Mouse (Mus musculus) stomach, embryonic 16.5 days (tissue): ENCODE measurements around the gene Vipr1. TPM values are rescaled to one million over a fixed set of nuclear protein-coding genes. Genes with fewer than 3 reads are reported as not detected.

ENCODE experiments used
- ATAC-seq: fragments of 200-750 bp; cut with Nextera tagmentation; 2 replicates; pipeline ENCODE4 v1.8.0; 2017; ENCODE audit warnings: moderate number of reproducible peaks, moderate TSS enrichment; ENCODE audit not compliant: insufficient read depth, low FRiP score
- H3K27ac ChIP-seq: fragments of 300-500 bp; sonication (generic); 2 replicates; pipeline ENCODE4 v1.5.1; 2014; ENCODE audit warnings: low read length
- H3K27me3 ChIP-seq: fragments of 300-500 bp; sonication (generic); 2 replicates; pipeline ENCODE4 v1.6.1; 2014; ENCODE audit warnings: low read length, control low read depth, mixed read lengths; ENCODE audit not compliant: control insufficient read depth, insufficient read depth
- H3K36me3 ChIP-seq: fragments of 300-500 bp; sonication (generic); 2 replicates; pipeline ENCODE4 v1.6.1; 2014; ENCODE audit warnings: low read length; ENCODE audit not compliant: control insufficient read depth, insufficient read depth
- H3K4me1 ChIP-seq: fragments of 300-500 bp; sonication (generic); 2 replicates; pipeline ENCODE4 v1.6.1; 2014; ENCODE audit warnings: low read length, control low read depth, mixed read lengths; ENCODE audit not compliant: control insufficient read depth, insufficient read depth
- H3K4me2 ChIP-seq: fragments of 300-500 bp; sonication (generic); 2 replicates; pipeline ENCODE4 v1.6.1; 2014; ENCODE audit warnings: low read depth, low read length, mixed read lengths
- H3K4me3 ChIP-seq: fragments of 300-500 bp; sonication (generic); replicated peaks from 2 replicates; pipeline ENCODE4 v1.5.1; 2014; ENCODE audit warnings: mild to moderate bottlenecking, low read length
- H3K9ac ChIP-seq: fragments of 300-500 bp; sonication (generic); 2 replicates; pipeline ENCODE4 v1.6.1; 2014; ENCODE audit warnings: low read length
- H3K9me3 ChIP-seq: fragments of 300-500 bp; sonication (generic); replicated peaks from 2 replicates; pipeline ENCODE4 v1.6.1; 2016; ENCODE audit warnings: low read length, control low read depth; ENCODE audit not compliant: control insufficient read depth
- WGBS: fragments of 180-500 bp; shearing (Covaris S2); extraction: QIAGEN DNeasy Blood & Tissue Kit; methylation state at CpG from one replicate; pipeline ENCODE4 v1.1.7; 2014; 5-methylcytosine and 5-hydroxymethylcytosine counted together
- polyA plus RNA-seq: library from polyadenylated mRNA; unstranded; fragments of >200 nt; fragmentation: Nextera tagmentation; extraction: Ambion mirVana; gene quantifications from 2 replicates; pipeline ENCODE4 v1.2.1, GENCODE M21; 2015

The Vipr1 gene
- polyA plus RNA-seq, 1 experiment from 2014 or later, result 1.0 TPM

- 0 out of 2 replicates have a peak, but pooled peaks have one; percentile 14 for ATAC-seq
- peak overlapping the region; percentile 36; the same call in 1 of the 2 replicates for H3K9ac ChIP-seq
- H3K27me3 ChIP-seq, result peaks cover 32% of the 10 kb centered on the region
- H3K36me3 ChIP-seq, result no peaks in the 10 kb centered on the region
- no peaks in the 10 kb centered on the region for H3K9me3 ChIP-seq
- no peak overlapping the region for H3K27ac ChIP-seq
- H3K4me2 ChIP-seq, result 0 out of 2 replicates have a peak overlapping the region, but pooled peaks have one; percentile 10
- H3K4me1 ChIP-seq, result peaks cover 15% of the 10 kb centered on the region
- no peak overlapping the region for H3K4me3 ChIP-seq
- WGBS, result 60% methylated on average over 16 of the region's 16 CpGs
These were observed 24.6 kb downstream of the Vipr1 start for GRCm38 (mm10) chr9:121666957-121667630.

- Histone ChIP-seq H3K4me1 (peaks cover 15% of the 10 kb centered on the region), H3K36me3 (no peaks in the 10 kb centered on the region), H3K4me3 (no peak overlapping the region), H3K9me3 (no peaks in the 10 kb centered on the region), H3K27me3 (peaks cover 32% of the 10 kb centered on the region), H3K9ac (no peak overlapping the region), H3K4me2 (no peak overlapping the region), H3K27ac (no peak overlapping the region)
- ATAC-seq, result no peak
- 78% methylated on average over 11 of the region's 11 CpGs for WGBS
These were observed 25.3 kb downstream of the Vipr1 start for GRCm38 (mm10) chr9:121667822-121668221.

GRCm38 (mm10) chr9:121669348-121669791 is 26.9 kb downstream of the Vipr1 start:
- H3K36me3 ChIP-seq, result no peaks in the 10 kb centered on the region
- peak overlapping the region; percentile 62 for H3K9ac ChIP-seq
- peak overlapping the region; percentile 39 for H3K4me3 ChIP-seq
- no peaks in the 10 kb centered on the region for H3K9me3 ChIP-seq
- H3K27me3 ChIP-seq, result peaks cover 32% of the 10 kb centered on the region
- H3K27ac ChIP-seq, result no peak overlapping the region
- H3K4me2 ChIP-seq, result peak overlapping the region; percentile 58
- ATAC-seq, result peak; percentile 51; the same call in 1 of the 2 replicates
- WGBS, result under 1% methylated on average over 28 of the region's 28 CpGs
- H3K4me1 ChIP-seq, result peaks cover 15% of the 10 kb centered on the region

- no peak overlapping the region for H3K9ac ChIP-seq
- no peak overlapping the region for H3K4me3 ChIP-seq
- peaks cover 15% of the 10 kb centered on the region for H3K4me1 ChIP-seq
- H3K9me3 ChIP-seq, result no peaks in the 10 kb centered on the region
- no peak overlapping the region for H3K27ac ChIP-seq
- WGBS, result 28% methylated on average over 7 of the region's 7 CpGs
- H3K36me3 ChIP-seq, result no peaks in the 10 kb centered on the region
- no peak overlapping the region for H3K4me2 ChIP-seq
- 0 out of 2 replicates have a peak, but pooled peaks have one; percentile 31 for ATAC-seq
- H3K27me3 ChIP-seq, result peaks cover 32% of the 10 kb centered on the region
These were observed 28.8 kb downstream of the Vipr1 start for GRCm38 (mm10) chr9:121671300-121671699.

GRCm38 (mm10) chr9:121672311-121672710 is 29.8 kb downstream of the Vipr1 start:
- no peaks in the 10 kb centered on the region for H3K36me3 ChIP-seq
- no peak overlapping the region for H3K27ac ChIP-seq
- no peak for ATAC-seq
- H3K9ac ChIP-seq, result no peak overlapping the region
- H3K4me2 ChIP-seq, result no peak overlapping the region
- no peaks in the 10 kb centered on the region for H3K9me3 ChIP-seq
- no peak overlapping the region for H3K4me3 ChIP-seq
- peaks cover 32% of the 10 kb centered on the region for H3K27me3 ChIP-seq
- 41% methylated on average over 5 of the region's 5 CpGs for WGBS
- H3K4me1 ChIP-seq, result peaks cover 12% of the 10 kb centered on the region

- Histone ChIP-seq H3K9ac (no peak overlapping the region), H3K4me3 (no peak overlapping the region), H3K9me3 (no peaks in the 10 kb centered on the region), H3K27ac (no peak overlapping the region), H3K4me2 (no peak overlapping the region), H3K36me3 (no peaks in the 10 kb centered on the region), H3K27me3 (peaks cover 22% of the 10 kb centered on the region), H3K4me1 (peaks cover 15% of the 10 kb centered on the region)
- WGBS, result 79% methylated on average over 5 of the region's 5 CpGs
- no peak for ATAC-seq
These were observed 31.2 kb downstream of the Vipr1 start for GRCm38 (mm10) chr9:121673716-121674115.

GRCm38 (mm10) chr9:121675011-121675410 is 32.5 kb downstream of the Vipr1 start:
- Histone ChIP-seq H3K9me3 (no peaks in the 10 kb centered on the region), H3K36me3 (no peaks in the 10 kb centered on the region), H3K9ac (no peak overlapping the region), H3K27ac (no peak overlapping the region), H3K4me3 (no peak overlapping the region), H3K27me3 (peaks cover 11% of the 10 kb centered on the region), H3K4me2 (no peak overlapping the region), H3K4me1 (peaks cover 12% of the 10 kb centered on the region)
- 81% methylated on average over 9 of the region's 9 CpGs for WGBS
- no peak for ATAC-seq

- H3K9me3 ChIP-seq, result no peaks in the 10 kb centered on the region
- H3K27ac ChIP-seq, result no peak overlapping the region
- WGBS, result 69% methylated on average over 2 of the region's 2 CpGs
- H3K4me3 ChIP-seq, result no peak overlapping the region
- no peaks in the 10 kb centered on the region for H3K36me3 ChIP-seq
- peaks cover 6% of the 10 kb centered on the region; the same call in 1 of the 2 replicates for H3K27me3 ChIP-seq
- H3K4me2 ChIP-seq, result no peak overlapping the region
- no peak overlapping the region for H3K9ac ChIP-seq
- ATAC-seq, result no peak
- peaks cover 12% of the 10 kb centered on the region for H3K4me1 ChIP-seq
These were observed 33.0 kb downstream of the Vipr1 start for GRCm38 (mm10) chr9:121675556-121675955.

GRCm38 (mm10) chr9:121677069-121677468 is 34.6 kb downstream of the Vipr1 start:
- H3K9me3 ChIP-seq, result no peaks in the 10 kb centered on the region
- peaks cover 12% of the 10 kb centered on the region for H3K4me1 ChIP-seq
- WGBS, result 39% methylated on average over 4 of the region's 4 CpGs
- no peak for ATAC-seq
- no peak overlapping the region for H3K9ac ChIP-seq
- H3K36me3 ChIP-seq, result no peaks in the 10 kb centered on the region
- H3K27me3 ChIP-seq, result no peaks in the 10 kb centered on the region
- H3K4me3 ChIP-seq, result no peak overlapping the region
- no peak overlapping the region for H3K4me2 ChIP-seq
- no peak overlapping the region for H3K27ac ChIP-seq
